Mouse (Mus musculus) liver, postnatal 0 days (tissue): ENCODE results near the gene Glp1r. TPM values are rescaled to one million over a fixed set of nuclear protein-coding genes. Genes with fewer than 3 reads are reported as not detected.

Source experiments
- ATAC-seq: fragments of 200-750 bp; cut with Nextera tagmentation; 2 replicates; pipeline ENCODE4 v1.8.0; 2017; ENCODE audit warnings: mild to moderate bottlenecking, moderate library complexity
- DNase-seq: peaks from one replicate; pipeline ENCODE4 v3.0.0-alpha.2; 2016
- H3K27ac ChIP-seq: fragments of 300-500 bp; sonication (generic); 2 replicates; pipeline ENCODE4 v1.5.1; 2014; ENCODE audit warnings: antibody characterized with exemption, moderate library complexity, mild to moderate bottlenecking, low read depth
- H3K27me3 ChIP-seq: fragments of 300-500 bp; sonication (generic); 2 replicates; pipeline ENCODE4 v1.6.1; 2014; ENCODE audit warnings: low read length, control low read depth, mixed read lengths; ENCODE audit not compliant: insufficient read depth
- H3K36me3 ChIP-seq: fragments of 300-500 bp; sonication (generic); replicated peaks from 2 replicates; pipeline ENCODE4 v1.6.1; 2014; ENCODE audit warnings: mild to moderate bottlenecking, control low read depth, low read length, moderate library complexity, mixed read lengths; ENCODE audit not compliant: insufficient read depth
- H3K4me1 ChIP-seq: fragments of 300-500 bp; sonication (generic); 2 replicates; pipeline ENCODE4 v1.6.1; 2014; ENCODE audit warnings: antibody characterized with exemption, mild to moderate bottlenecking, control low read depth; ENCODE audit not compliant: insufficient read depth
- H3K4me2 ChIP-seq: fragments of 300-500 bp; sonication (generic); 2 replicates; pipeline ENCODE4 v1.6.1; 2014; ENCODE audit warnings: low read depth, mild to moderate bottlenecking, low read length, moderate library complexity, mixed read lengths
- H3K4me3 ChIP-seq: fragments of 300-500 bp; sonication (generic); 2 replicates; pipeline ENCODE4 v1.5.1; 2014; ENCODE audit warnings: low read depth, low read length
- H3K9ac ChIP-seq: fragments of 300-500 bp; sonication (generic); replicated peaks from 2 replicates; pipeline ENCODE4 v1.6.1; 2014; ENCODE audit warnings: mild to moderate bottlenecking, moderate library complexity
- H3K9me3 ChIP-seq: fragments of 300-500 bp; sonication (generic); 2 replicates; pipeline ENCODE4 v1.6.1; 2016; ENCODE audit warnings: mild to moderate bottlenecking, control low read depth, low read length, mixed read lengths
- CTCF ChIP-seq: sonication (generic); IDR thresholded peaks from 2 replicates; pipeline ENCODE4 v1.5.1; 2016; ENCODE audit warnings: antibody characterized with exemption, low read depth
- EP300 ChIP-seq: IDR thresholded peaks from 2 replicates; pipeline ENCODE4 v1.6.1; 2016; ENCODE audit warnings: antibody characterized with exemption, low read depth, mild to moderate bottlenecking
- WGBS: fragments of 180-500 bp; shearing (Covaris S2); extraction: QIAGEN DNeasy Blood & Tissue Kit; methylation state at CpG from one replicate; pipeline ENCODE4 v1.1.7; 2014; ENCODE audit not compliant: insufficient replicate concordance; 5-methylcytosine and 5-hydroxymethylcytosine counted together
- polyA plus RNA-seq: library from polyadenylated mRNA; unstranded; fragments of >200 nt; fragmentation: Nextera tagmentation; extraction: Ambion mirVana; gene quantifications from 2 replicates; pipeline ENCODE4 v1.2.1, GENCODE M21; 2015

The Glp1r gene
- polyA plus RNA-seq, 1 experiment from 2014 or later: not detected

DNA sequence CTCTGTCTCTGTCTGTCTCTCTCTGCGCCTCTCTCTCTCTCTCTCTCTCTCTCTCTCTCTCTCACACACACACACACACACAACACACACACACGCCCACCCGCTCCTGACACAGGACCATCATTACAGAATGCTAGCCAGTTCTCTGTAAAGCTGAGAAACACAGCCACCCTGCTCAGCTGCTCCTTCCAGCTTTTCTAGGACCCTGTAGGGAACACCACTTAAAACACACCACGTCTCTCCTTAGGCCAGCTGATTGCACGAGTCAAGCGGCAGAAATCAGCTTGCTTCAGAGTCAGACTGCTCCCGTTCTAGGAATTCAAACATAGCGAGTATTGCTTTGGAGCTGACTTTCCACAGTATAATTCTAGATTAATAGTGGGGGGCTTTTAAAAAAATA, 35.3 kb upstream of the Glp1r start:
- no peak for DNase-seq
- 74% methylated on average over 8 of the region's 8 CpGs for WGBS

GRCm38 (mm10) chr17:30866966-30867365, 34.7 kb upstream of the Glp1r start:
- Histone ChIP-seq H3K4me1 (no peaks in the 10 kb centered on the region), H3K9ac (no peak overlapping the region), H3K27ac (no peak overlapping the region), H3K27me3 (no peaks in the 10 kb centered on the region), H3K36me3 (no peaks in the 10 kb centered on the region), H3K4me2 (no peak overlapping the region), H3K9me3 (no peaks in the 10 kb centered on the region), H3K4me3 (no peak overlapping the region)
- WGBS: 73% methylated on average over 9 of the region's 9 CpGs
- ATAC-seq (no peak), DNase-seq (no peak)
- TF ChIP-seq CTCF (no peak), EP300 (no peak)

More for the DNA sequence above, 35.3 kb upstream of the Glp1r start:
- no peak for TF ChIP-seq CTCF
- TF ChIP-seq EP300: no peak
- no peak overlapping the region for H3K4me3 ChIP-seq
- H3K27ac ChIP-seq: no peak overlapping the region
- H3K4me2 ChIP-seq: no peak overlapping the region
- no peaks in the 10 kb centered on the region for H3K36me3 ChIP-seq
- H3K9me3 ChIP-seq: no peaks in the 10 kb centered on the region
- H3K27me3 ChIP-seq: no peaks in the 10 kb centered on the region
- H3K4me1 ChIP-seq: no peaks in the 10 kb centered on the region
- ATAC-seq: no peak
- H3K9ac ChIP-seq: no peak overlapping the region

GRCm38 (mm10) chr17:30871040-30871439, 30.6 kb upstream of the Glp1r start:
- no peak overlapping the region for H3K4me2 ChIP-seq
- H3K36me3 ChIP-seq: no peaks in the 10 kb centered on the region
- WGBS: 32% methylated on average over 10 of the region's 10 CpGs
- no peaks in the 10 kb centered on the region for H3K4me1 ChIP-seq
- no peak for ATAC-seq
- H3K9ac ChIP-seq: no peak overlapping the region
- DNase-seq: no peak
- TF ChIP-seq CTCF (no peak), EP300 (no peak)
- H3K27ac ChIP-seq: no peak overlapping the region
- no peaks in the 10 kb centered on the region for H3K9me3 ChIP-seq
- H3K4me3 ChIP-seq: no peak overlapping the region
- no peaks in the 10 kb centered on the region for H3K27me3 ChIP-seq

- whole genome bisulfite sequencing: 52% methylated on average over 15 of the region's 15 CpGs
- H3K9me3 ChIP-seq: peaks cover 3% of the 10 kb centered on the region; the same call in 1 of the 2 replicates
- no peak for ATAC-seq
- no peaks in the 10 kb centered on the region for H3K4me1 ChIP-seq
- H3K27ac ChIP-seq: no peak overlapping the region
- H3K4me3 ChIP-seq: no peak overlapping the region
- H3K27me3 ChIP-seq: no peaks in the 10 kb centered on the region
- H3K4me2 ChIP-seq: no peak overlapping the region
- no peak for DNase-seq
- TF ChIP-seq EP300 (no peak), CTCF (peak; percentile 45)
- H3K9ac ChIP-seq: no peak overlapping the region
- no peaks in the 10 kb centered on the region for H3K36me3 ChIP-seq
Measured at GRCm38 (mm10) chr17:30874276-30874675, 27.3 kb upstream of the Glp1r start.

GRCm38 (mm10) chr17:30877456-30877855, 24.2 kb upstream of the Glp1r start:
- Histone ChIP-seq H3K4me2 (no peak overlapping the region), H3K4me1 (no peaks in the 10 kb centered on the region), H3K27me3 (0 out of 2 replicates have a peak, but pooled peaks cover 3% of the 10 kb centered on the region), H3K36me3 (no peaks in the 10 kb centered on the region), H3K9me3 (peaks cover 3% of the 10 kb centered on the region; the same call in 1 of the 2 replicates), H3K9ac (no peak overlapping the region), H3K27ac (no peak overlapping the region), H3K4me3 (no peak overlapping the region)
- whole genome bisulfite sequencing: 72% methylated on average over 7 of the region's 7 CpGs
- DNase-seq: no peak
- no peak for ATAC-seq
- TF ChIP-seq CTCF (no peak), EP300 (no peak)

GRCm38 (mm10) chr17:30878626-30879025, 23.0 kb upstream of the Glp1r start:
- H3K4me3 ChIP-seq: no peak overlapping the region
- ATAC-seq: no peak

More at GRCm38 (mm10) chr17:30878626-30879025, 23.0 kb upstream of the Glp1r start:
- no peak overlapping the region for H3K4me2 ChIP-seq
- no peak overlapping the region for H3K27ac ChIP-seq
- peaks cover 3% of the 10 kb centered on the region; the same call in 1 of the 2 replicates for H3K9me3 ChIP-seq
- 0 out of 2 replicates have a peak, but pooled peaks cover 3% of the 10 kb centered on the region for H3K27me3 ChIP-seq
- WGBS: 26% methylated on average over 6 of the region's 6 CpGs
- no peaks in the 10 kb centered on the region for H3K4me1 ChIP-seq
- TF ChIP-seq EP300 (no peak), CTCF (no peak)
- no peaks in the 10 kb centered on the region for H3K36me3 ChIP-seq
- no peak for DNase-seq
- no peak overlapping the region for H3K9ac ChIP-seq
